In genomic region chr9:122610918-122611317, GRCm38 (mm10) we compare ENCODE assay signal across 13 mouse cellular contexts.
DNase-seq lines count a peak whose midpoint lies in the region.
"Had no signal": no experiment of that assay in that cellular context is flagged by ENCODE, and none has a peak within 500 bp of the region (broad histone marks: within the 10 kb centered on the region; RNA-seq: fewer than 3 reads in every experiment).

No protein-coding gene starts in this region.

- DNase-seq in brain, adult 2 months (ENCODE audit: low read depth, low spot score), result peak; percentile 90
- peak; percentile 46 to 68 for DNase-seq in frontal cortex, postnatal 10 days (ENCODE audit: low spot score in 2 of 2)
- peak; percentile 64 to 85 for DNase-seq in left cerebral cortex, adult 18-20 months (ENCODE audit: low spot score in 2 of 2)
- peak; percentile 69 to 80 for DNase-seq in right cerebral cortex, postnatal 10 days (ENCODE audit: low spot score in 2 of 2)
- DNase-seq in gastrocnemius, adult 8-10 months (ENCODE audit: low spot score in 2 of 2), result no peak
- no peak for DNase-seq in thymus, postnatal 10 days (ENCODE audit: low spot score in 2 of 2)
- DNase-seq in cerebellum, postnatal 10 days, result no peak
- DNase-seq: adrenal gland, postnatal 25 days; cerebellum, adult 2 months; heart, postnatal 36 days; lung, adult 18-20 months; lung, postnatal 4 days; retina, postnatal 1 day had no signal

Comparison
In these comparisons a context has a peak if more than half of its experiments do, and no peak if none do; other contexts are left out.
1. DNase-seq: peak in brain, adult 2 months (single experiment), frontal cortex, postnatal 10 days (2 of 2), left cerebral cortex, adult 18-20 months (2 of 2) and right cerebral cortex, postnatal 10 days (2 of 2); none in gastrocnemius, adult 8-10 months (0 of 2), thymus, postnatal 10 days (0 of 2) and cerebellum, postnatal 10 days (0 of 2).